Mouse (Mus musculus) megakaryocyte progenitor cell, adult 5-6 weeks (primary cell): ENCODE results near the gene Ehbp1l1. TPM values are rescaled to one million over a fixed set of nuclear protein-coding genes. Genes with fewer than 3 reads are reported as not detected.

Experiments used
- ATAC-seq: replicated peaks from 2 replicates; pipeline ENCODE4 v1.8.0; 2016; ENCODE audit warnings: mild to moderate bottlenecking, moderate TSS enrichment, inconsistent platforms; ENCODE audit not compliant: poor library complexity
- total RNA-seq, 2 experiments: library from RNA; stranded (forward) in 1 of 2; stranded (reverse) in 1 of 2; fragments of 157-497, 149-512 nt in 1 of 2; fragments of 200-1000 nt in 1 of 2; gene quantifications; 2 replicates each; pipeline versions ENCODE4 v1.2.3 to v1.2.4; 2015 to 2017

Gene Ehbp1l1
- total RNA-seq, 2 experiments from 2014 or later: 7.9 to 27.2 TPM

DNA sequence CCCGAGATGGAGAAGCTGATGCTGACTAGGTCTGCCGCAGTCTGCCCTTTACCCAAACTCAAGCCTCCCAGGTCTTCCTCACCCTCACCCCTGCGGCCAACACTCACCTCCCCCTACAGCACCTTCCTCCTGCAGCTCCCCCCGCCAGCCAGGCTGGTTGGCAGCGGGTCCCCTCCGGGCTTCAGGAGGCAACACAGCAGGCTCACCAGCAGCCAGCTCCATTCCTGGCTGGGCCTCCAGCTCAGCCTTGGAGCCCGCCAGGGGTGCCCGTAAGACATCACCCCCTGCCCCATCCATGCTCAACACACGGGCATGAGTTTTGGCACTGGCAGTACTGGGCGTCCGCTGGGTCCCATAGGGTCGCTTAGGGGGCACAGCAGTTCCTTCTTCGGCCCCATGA is 41.1 kb downstream of the Ehbp1l1 start:
- ATAC-seq: no peak

DNA sequence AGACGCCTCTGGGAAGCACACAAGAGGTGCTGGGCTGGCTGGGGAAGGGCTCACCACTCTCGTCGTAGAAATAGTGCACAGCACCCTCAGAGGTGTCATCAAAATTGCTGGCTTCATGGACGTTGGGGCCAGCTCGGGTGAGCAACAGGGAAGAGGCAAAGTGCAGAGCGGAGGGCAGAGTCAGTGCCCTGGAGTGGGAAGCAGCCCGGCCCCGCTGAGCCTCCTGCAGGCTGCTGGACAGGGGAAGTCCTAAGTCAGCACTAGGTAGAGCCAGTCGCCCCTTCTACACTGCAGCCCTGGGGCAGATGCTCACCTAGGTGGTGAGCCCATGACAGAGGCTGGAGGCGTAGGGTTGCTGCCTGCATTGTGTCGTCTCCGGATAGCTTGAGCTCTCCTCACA is 41.9 kb downstream of the Ehbp1l1 start:
- ATAC-seq: no peak

DNA sequence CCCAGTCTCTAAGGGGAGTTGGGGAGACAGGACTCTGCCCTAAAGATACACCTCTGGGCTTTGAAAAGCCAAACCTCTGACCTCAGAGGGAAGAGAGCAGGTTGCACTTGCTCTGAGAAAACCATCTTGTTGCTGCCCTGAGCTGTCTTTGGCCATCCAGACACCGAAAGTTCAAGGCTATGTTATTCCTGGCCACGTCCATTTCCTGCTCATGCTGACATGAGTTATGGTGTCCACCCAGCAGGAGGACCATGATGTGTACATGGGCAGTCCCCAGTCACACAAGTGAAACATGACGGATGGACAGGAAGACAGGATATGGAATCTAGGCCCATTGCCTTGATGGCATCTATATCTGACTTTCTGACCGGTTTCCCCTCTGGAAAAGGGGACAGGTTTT is 45.7 kb downstream of the Ehbp1l1 start:
- no peak for ATAC-seq

DNA sequence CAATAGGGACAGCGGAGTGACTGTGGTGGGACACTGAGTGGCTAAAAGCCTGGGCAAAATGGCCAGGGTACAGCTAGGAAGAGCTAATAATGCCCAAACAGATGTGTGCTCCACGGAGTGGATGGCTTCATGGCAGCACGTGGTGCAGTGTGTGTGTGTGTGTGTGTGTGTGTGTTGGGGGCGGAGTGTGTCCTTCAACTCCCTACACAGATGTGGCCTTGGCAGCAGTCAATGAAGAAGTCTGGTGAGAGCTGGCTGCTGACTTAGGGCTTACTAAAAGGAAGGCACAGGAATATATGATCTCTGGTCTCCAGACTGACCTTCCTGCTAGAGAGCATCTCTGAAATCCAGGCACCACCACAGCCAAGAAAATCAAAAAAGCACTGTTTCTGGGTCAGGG is 57.7 kb downstream of the Ehbp1l1 start:
- no peak for ATAC-seq

DNA sequence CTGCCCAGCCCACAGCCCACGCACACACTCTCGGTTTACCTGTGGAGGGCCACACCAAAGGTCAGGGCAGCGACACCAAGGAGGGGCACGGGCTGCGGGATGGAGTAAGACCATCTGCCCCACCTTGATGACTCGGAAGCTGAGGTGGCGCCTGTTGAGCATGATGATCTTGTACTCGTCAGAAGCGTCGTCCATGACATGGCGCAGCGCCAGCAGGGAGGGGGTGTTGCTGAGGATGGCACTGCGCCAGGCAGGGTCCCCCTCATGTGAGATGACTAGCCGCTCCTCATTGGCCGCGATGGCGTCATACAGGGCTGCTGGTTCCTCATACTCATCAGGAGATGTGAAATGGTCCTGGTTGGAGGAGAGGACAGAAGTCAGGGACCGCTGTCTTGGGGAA is 59.7 kb downstream of the Ehbp1l1 start:
- ATAC-seq: no peak

DNA sequence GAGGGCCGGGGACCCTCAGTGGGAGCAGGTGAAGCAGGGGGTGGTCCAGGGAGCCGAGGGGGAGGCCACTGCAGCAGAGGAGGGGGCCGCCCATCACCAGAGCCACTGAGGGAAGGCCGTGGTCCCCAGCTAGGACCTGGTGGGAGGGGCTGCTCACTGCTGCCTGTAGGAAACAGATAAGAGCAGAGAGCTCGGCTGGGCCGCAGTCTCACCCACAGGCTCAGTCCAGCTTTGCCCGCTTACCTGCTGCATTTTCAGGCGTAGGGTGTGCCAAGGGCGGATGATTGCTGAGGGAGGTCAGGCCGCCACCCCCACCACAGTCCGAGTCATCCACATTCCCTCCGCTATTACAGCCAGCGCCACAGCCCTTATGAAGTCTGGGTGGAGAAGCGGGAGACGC is 60.7 kb downstream of the Ehbp1l1 start:
- peak; percentile 47 for ATAC-seq

DNA sequence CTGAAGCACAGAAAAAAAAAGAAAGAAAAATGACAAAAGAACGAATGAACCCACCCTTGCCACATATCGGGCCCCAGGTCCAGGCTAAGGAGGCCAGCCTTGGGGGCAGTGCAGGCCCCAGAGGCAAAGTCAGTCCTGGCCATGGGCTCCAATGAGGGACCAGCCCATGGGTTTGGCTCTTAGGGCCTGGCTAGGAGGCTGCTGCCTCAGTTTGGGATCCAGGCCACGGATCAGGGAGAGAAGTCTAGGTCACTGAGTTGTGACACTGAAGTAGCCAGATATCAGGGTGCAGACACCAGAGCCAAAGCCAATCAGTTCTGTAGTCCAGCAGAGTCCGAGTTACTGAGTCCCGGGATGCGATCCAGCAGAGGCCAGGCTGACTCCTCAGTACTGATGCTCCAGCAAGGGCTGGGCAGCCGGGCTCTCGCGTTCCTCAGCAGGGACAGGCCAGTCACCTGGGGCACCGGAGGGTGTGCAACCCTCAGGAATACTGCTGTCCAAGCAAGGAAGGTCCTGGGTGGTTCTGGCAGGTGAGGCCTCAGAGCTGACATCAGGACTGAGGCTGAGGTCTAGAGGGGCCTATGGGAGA is 61.4 kb downstream of the Ehbp1l1 start:
- no peak for ATAC-seq

DNA sequence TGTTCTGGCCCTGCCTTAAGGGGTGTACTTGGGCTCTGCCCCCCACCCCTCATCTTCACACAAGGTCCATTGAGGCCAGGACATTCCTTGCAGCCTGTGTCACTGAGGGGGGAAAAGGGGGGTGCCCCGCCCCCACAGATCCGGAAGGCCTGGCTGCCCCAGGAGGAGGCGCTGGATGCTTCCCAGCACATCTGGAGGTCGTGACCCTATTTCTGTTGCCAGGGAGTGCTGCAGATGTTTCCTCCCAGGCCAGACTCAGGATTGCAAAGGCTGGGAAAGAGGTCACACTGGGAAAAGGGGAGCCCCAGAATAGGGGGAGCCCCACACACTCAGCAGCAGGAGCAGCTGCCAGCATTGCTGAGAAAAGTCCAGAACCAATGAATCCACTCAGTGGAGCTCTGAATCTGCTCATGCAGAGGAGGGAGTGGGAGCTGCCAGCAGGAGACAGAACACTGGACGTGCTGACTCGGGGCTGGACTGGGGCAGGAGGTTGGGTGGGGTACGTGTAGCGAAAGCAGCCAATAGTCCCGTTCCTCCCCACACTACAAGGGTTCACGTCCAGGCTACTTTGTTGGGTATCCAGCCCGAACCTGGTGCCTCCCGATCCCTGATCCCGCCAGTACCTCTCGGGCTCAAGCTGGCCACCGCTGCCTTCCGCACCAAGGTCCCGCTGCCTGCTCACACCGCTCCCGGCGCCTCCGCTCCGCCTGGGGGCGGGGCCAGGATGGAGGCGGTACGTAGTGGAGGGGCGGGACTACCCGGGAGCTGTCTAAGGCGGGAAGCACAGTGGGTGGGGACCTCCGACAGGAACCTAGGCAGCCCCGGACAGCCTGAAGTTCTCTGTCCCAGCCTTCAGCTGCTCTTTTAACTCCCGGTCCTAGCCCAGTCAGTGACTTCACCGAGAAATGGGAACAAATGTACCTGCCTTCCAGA is 62.9 kb downstream of the Ehbp1l1 start, which contains the start of gene Sipa1:
Sipa1 (minus strand) TSS at position 727 of the 933 bp plus-strand sequence.
- ATAC-seq: peak; percentile 83

DNA sequence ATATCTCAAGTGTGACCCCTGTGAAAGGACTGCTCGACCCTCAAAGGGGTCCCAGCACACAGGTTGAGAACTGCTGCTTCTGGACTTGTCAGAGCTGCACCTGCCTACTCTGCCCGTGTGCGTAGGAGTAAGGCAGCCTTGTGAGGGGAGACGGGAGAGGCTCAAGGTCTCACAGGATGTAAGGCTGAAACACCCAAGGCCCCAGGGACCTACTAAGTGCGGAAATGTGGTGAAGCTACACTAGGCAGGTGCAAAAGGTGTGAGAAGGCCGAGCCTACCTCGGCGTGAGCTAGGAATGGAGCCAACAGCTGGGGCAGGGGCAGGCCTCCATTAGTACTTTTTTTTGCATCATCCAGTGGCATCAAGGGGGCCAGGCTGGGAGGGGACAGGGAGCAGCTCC is 63.8 kb downstream of the Ehbp1l1 start:
- ATAC-seq: no peak

DNA sequence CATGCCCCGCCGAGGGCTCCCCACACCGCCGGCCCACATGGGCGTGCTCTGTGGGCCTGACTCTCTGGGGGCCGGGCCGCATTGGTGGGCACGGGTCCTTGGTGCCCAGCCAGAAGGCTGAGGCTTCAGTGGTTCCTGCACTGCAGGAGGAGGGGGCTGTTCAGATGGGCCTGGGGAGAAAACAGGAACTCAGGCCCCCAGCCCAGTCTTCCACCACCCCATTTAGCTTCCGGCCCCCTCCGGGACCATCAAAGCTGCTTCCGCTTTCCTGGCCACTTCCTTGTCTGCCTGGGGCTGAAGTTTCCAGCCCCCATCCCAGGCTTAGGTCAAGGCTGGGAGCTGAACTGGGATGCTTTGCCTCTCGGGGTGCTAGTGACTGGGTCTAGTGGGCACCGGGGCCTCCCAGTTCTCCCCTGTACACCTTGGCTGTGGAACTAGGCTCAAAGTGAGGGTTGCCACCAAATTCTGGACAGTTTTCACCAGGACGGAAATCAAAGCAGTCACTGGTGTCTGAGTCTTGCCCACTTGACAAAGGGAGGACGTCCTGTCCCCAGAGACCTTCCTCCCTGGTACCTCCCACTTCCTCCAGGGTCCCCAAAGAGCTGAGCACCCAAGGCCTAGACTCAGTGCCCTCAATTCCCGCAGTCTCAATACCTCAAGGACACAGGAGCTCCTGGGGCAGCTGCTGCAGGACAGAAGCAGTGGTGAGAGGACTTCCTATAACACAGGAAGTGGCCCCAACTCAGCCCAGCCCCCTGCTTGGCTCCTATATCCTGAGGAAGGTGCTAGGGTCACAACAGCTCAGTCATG is 65.0 kb downstream of the Ehbp1l1 start:
- peak; percentile 40 for ATAC-seq

Other genes with a start within 250 kb of the Ehbp1l1 start
- 20.4 and 28.8 TPM in 2 replicates for gene Mus81, start 237.9 kb downstream of the Ehbp1l1 start, total RNA-seq (2015)
- 10.3 and 11.6 TPM in 2 replicates for gene Mus81, start 237.9 kb downstream of the Ehbp1l1 start, total RNA-seq (2017)
- gene Cfl1, start 235.9 kb downstream of the Ehbp1l1 start, total RNA-seq (2015): 1,737 and 1,793 TPM in 2 replicates
- gene Cfl1, start 235.9 kb downstream of the Ehbp1l1 start, total RNA-seq (2017): 1,233 and 1,355 TPM in 2 replicates
- gene 1700020D05Rik, start 222.5 kb downstream of the Ehbp1l1 start, total RNA-seq (2015): 0.66 and 1.7 TPM in 2 replicates
- 1.5 TPM in 1 of 2 replicates, not detected in the other for gene 1700020D05Rik, start 222.5 kb downstream of the Ehbp1l1 start, total RNA-seq (2017)
- gene Snx32, start 215.8 kb downstream of the Ehbp1l1 start, total RNA-seq (2015): 0.73 and 2.8 TPM in 2 replicates
- gene Snx32, start 215.8 kb downstream of the Ehbp1l1 start, total RNA-seq (2017): 1.7 and 1.9 TPM in 2 replicates
- not detected in 2 replicates for gene Ovol1, start 165.7 kb downstream of the Ehbp1l1 start, total RNA-seq (2015)
- gene Ovol1, start 165.7 kb downstream of the Ehbp1l1 start, total RNA-seq (2017): not detected in 2 replicates
- 8.9 and 10.5 TPM in 2 replicates for gene Ap5b1, start 158.3 kb downstream of the Ehbp1l1 start, total RNA-seq (2015)
- 7.4 and 9.6 TPM in 2 replicates for gene Ap5b1, start 158.3 kb downstream of the Ehbp1l1 start, total RNA-seq (2017)
- 80.3 and 150 TPM in 2 replicates for gene Rnaseh2c, start 124.4 kb downstream of the Ehbp1l1 start, total RNA-seq (2015)
- gene Rnaseh2c, start 124.4 kb downstream of the Ehbp1l1 start, total RNA-seq (2017): 83.2 and 112 TPM in 2 replicates
- 35.1 and 40.2 TPM in 2 replicates for gene Kat5, start 116.1 kb downstream of the Ehbp1l1 start, total RNA-seq (2015)
- 51.8 and 60.1 TPM in 2 replicates for gene Kat5, start 116.1 kb downstream of the Ehbp1l1 start, total RNA-seq (2017)
- 37.2 and 40.0 TPM in 2 replicates for gene Rela, start 88.8 kb downstream of the Ehbp1l1 start, total RNA-seq (2015)
- gene Rela, start 88.8 kb downstream of the Ehbp1l1 start, total RNA-seq (2017): 36.4 and 43.2 TPM in 2 replicates
- gene Sipa1, start 62.6 kb downstream of the Ehbp1l1 start, total RNA-seq (2015): 16.4 and 24.2 TPM in 2 replicates
- 19.2 and 24.0 TPM in 2 replicates for gene Sipa1, start 62.6 kb downstream of the Ehbp1l1 start, total RNA-seq (2017)
- 13.0 and 16.1 TPM in 2 replicates for gene Map3k11, start 37.6 kb downstream of the Ehbp1l1 start, total RNA-seq (2015)
- 19.2 and 22.9 TPM in 2 replicates for gene Map3k11, start 37.6 kb downstream of the Ehbp1l1 start, total RNA-seq (2017)
- gene Pcnx3, start 37.4 kb downstream of the Ehbp1l1 start, total RNA-seq (2015): 21.6 and 24.5 TPM in 2 replicates
- gene Pcnx3, start 37.4 kb downstream of the Ehbp1l1 start, total RNA-seq (2017): 15.6 and 15.7 TPM in 2 replicates
- gene Kcnk7, start 21.9 kb downstream of the Ehbp1l1 start, total RNA-seq (2015): not detected in 2 replicates
- 0.14 TPM in 1 of 2 replicates, not detected in the other for gene Kcnk7, start 21.9 kb downstream of the Ehbp1l1 start, total RNA-seq (2017)
- gene Fam89b, start 3.3 kb upstream of the Ehbp1l1 start, total RNA-seq (2015): 40.5 and 42.3 TPM in 2 replicates
- 20.3 and 22.9 TPM in 2 replicates for gene Fam89b, start 3.3 kb upstream of the Ehbp1l1 start, total RNA-seq (2017)
- 6.1 and 7.6 TPM in 2 replicates for gene Ltbp3, start 14.6 kb upstream of the Ehbp1l1 start, total RNA-seq (2015)
- 2.7 and 5.6 TPM in 2 replicates for gene Ltbp3, start 14.6 kb upstream of the Ehbp1l1 start, total RNA-seq (2017)
- 15.7 and 19.9 TPM in 2 replicates for gene Scyl1, start 45.1 kb upstream of the Ehbp1l1 start, total RNA-seq (2015)
- 23.9 and 28.2 TPM in 2 replicates for gene Scyl1, start 45.1 kb upstream of the Ehbp1l1 start, total RNA-seq (2017)
- 15.7 and 16.3 TPM in 2 replicates for gene Frmd8, start 149.0 kb upstream of the Ehbp1l1 start, total RNA-seq (2015)
- 16.2 and 17.7 TPM in 2 replicates for gene Frmd8, start 149.0 kb upstream of the Ehbp1l1 start, total RNA-seq (2017)
- 28.7 and 30.5 TPM in 2 replicates for gene Slc25a45, start 151.5 kb upstream of the Ehbp1l1 start, total RNA-seq (2015)
- 30.2 and 39.5 TPM in 2 replicates for gene Slc25a45, start 151.5 kb upstream of the Ehbp1l1 start, total RNA-seq (2017)
- gene Tigd3, start 167.8 kb upstream of the Ehbp1l1 start, total RNA-seq (2015): 0.32 and 0.81 TPM in 2 replicates
- gene Tigd3, start 167.8 kb upstream of the Ehbp1l1 start, total RNA-seq (2017): 1.5 and 2.8 TPM in 2 replicates
- 47.6 and 50.3 TPM in 2 replicates for gene Dpf2, start 186.7 kb upstream of the Ehbp1l1 start, total RNA-seq (2015)
- gene Dpf2, start 186.7 kb upstream of the Ehbp1l1 start, total RNA-seq (2017): 65.1 and 83.0 TPM in 2 replicates
- gene Cdc42ep2, start 198.5 kb upstream of the Ehbp1l1 start, total RNA-seq (2015): not detected in 2 replicates
- gene Cdc42ep2, start 198.5 kb upstream of the Ehbp1l1 start, total RNA-seq (2017): 0.07 TPM in 1 of 2 replicates, not detected in the other
- 60.9 and 76.7 TPM in 2 replicates for gene Pola2, start 237.9 kb upstream of the Ehbp1l1 start, total RNA-seq (2015)
- 57.4 and 61.3 TPM in 2 replicates for gene Pola2, start 237.9 kb upstream of the Ehbp1l1 start, total RNA-seq (2017)